Mouse (Mus musculus) hindbrain, embryonic 16.5 days (tissue): ENCODE results near the gene Rab42. TPM values are rescaled to one million over a fixed set of nuclear protein-coding genes. Genes with fewer than 3 reads are reported as not detected.

Source experiments
- ATAC-seq: fragments of 200-750 bp; cut with Nextera tagmentation; 2 replicates; pipeline ENCODE4 v1.8.0; 2017; ENCODE audit warnings: moderate TSS enrichment, moderate library complexity
- H3K27ac ChIP-seq: fragments of 300-500 bp; sonication (generic); 2 replicates; pipeline ENCODE4 v1.5.1; 2014; ENCODE audit warnings: low read depth, mild to moderate bottlenecking, control low read depth, low read length, moderate library complexity
- H3K27me3 ChIP-seq: fragments of 300-500 bp; sonication (generic); replicated peaks from 2 replicates; pipeline ENCODE4 v1.6.1; 2014; ENCODE audit warnings: low read length; ENCODE audit not compliant: control insufficient read depth, insufficient read depth
- H3K36me3 ChIP-seq: fragments of 300-500 bp; sonication (generic); 2 replicates; pipeline ENCODE4 v1.6.1; 2014; ENCODE audit warnings: mild to moderate bottlenecking, low read length, moderate library complexity, mixed read lengths; ENCODE audit not compliant: control insufficient read depth, insufficient read depth
- H3K4me1 ChIP-seq: fragments of 300-500 bp; sonication (generic); 2 replicates; pipeline ENCODE4 v1.6.1; 2014; ENCODE audit warnings: low read depth, low read length; ENCODE audit not compliant: control insufficient read depth, insufficient read depth
- H3K4me2 ChIP-seq: fragments of 300-500 bp; sonication (generic); 2 replicates; pipeline ENCODE4 v1.6.1; 2014; ENCODE audit warnings: mild to moderate bottlenecking, low read length, control low read depth, moderate library complexity
- H3K4me3 ChIP-seq: fragments of 300-500 bp; sonication (generic); 2 replicates; pipeline ENCODE4 v1.5.1; 2014; ENCODE audit warnings: mild to moderate bottlenecking, low read length, control low read depth, moderate library complexity
- H3K9ac ChIP-seq: fragments of 300-500 bp; sonication (generic); 2 replicates; pipeline ENCODE4 v1.6.1; 2014; ENCODE audit warnings: low read depth, mild to moderate bottlenecking, control low read depth, low read length, moderate library complexity
- H3K9me3 ChIP-seq: fragments of 300-500 bp; sonication (generic); 2 replicates; pipeline ENCODE4 v1.6.1; 2014; ENCODE audit warnings: mild to moderate bottlenecking, low read length, moderate library complexity; ENCODE audit not compliant: control insufficient read depth
- WGBS: fragments of 180-500 bp; shearing (Covaris S2); extraction: QIAGEN DNeasy Blood & Tissue Kit; methylation state at CpG from one replicate; pipeline ENCODE4 v1.1.7; 2014; 5-methylcytosine and 5-hydroxymethylcytosine counted together
- polyA plus RNA-seq: library from polyadenylated mRNA; unstranded; fragments of >200 nt; fragmentation: Nextera tagmentation; extraction: Ambion mirVana; gene quantifications from 2 replicates; pipeline ENCODE4 v1.2.1, GENCODE M21; 2015

The Rab42 gene
- polyA plus RNA-seq, 1 experiment from 2014 or later = 4.8 TPM

- H3K9me3 ChIP-seq = no peaks in the 10 kb centered on the region
- no peaks in the 10 kb centered on the region for H3K27me3 ChIP-seq
- H3K27ac ChIP-seq = no peak overlapping the region
- peaks cover 14% of the 10 kb centered on the region; the same call in 1 of the 2 replicates for H3K36me3 ChIP-seq
- ATAC-seq = no peak
- no peaks in the 10 kb centered on the region for H3K4me1 ChIP-seq
- no peak overlapping the region for H3K9ac ChIP-seq
- no peak overlapping the region for H3K4me3 ChIP-seq
- no peak overlapping the region for H3K4me2 ChIP-seq
- WGBS = 85% methylated on average over 8 of the region's 8 CpGs
These were observed 50.1 kb downstream of the Rab42 start for GRCm38 (mm10) chr4:132253128-132253527.

Other genes with a start within 250 kb of the Rab42 start
- 0.09 TPM in 1 of 2 replicates, not detected in the other for gene Gm10300, start 228.7 kb downstream of the Rab42 start, polyA plus RNA-seq
- gene Epb41, start 228.1 kb downstream of the Rab42 start, polyA plus RNA-seq = 43.1 and 60.9 TPM in 2 replicates
- gene Oprd1, start 158.9 kb downstream of the Rab42 start, polyA plus RNA-seq = 0.86 and 1.4 TPM in 2 replicates
- gene Ythdf2, start 91.1 kb downstream of the Rab42 start, polyA plus RNA-seq = 92.7 and 102 TPM in 2 replicates
- gene Gmeb1, start 41.8 kb downstream of the Rab42 start, polyA plus RNA-seq = 37.6 and 38.1 TPM in 2 replicates
- 37.5 and 40.3 TPM in 2 replicates for gene Taf12, start 29.0 kb downstream of the Rab42 start, polyA plus RNA-seq
- gene Trnau1ap, start 26.2 kb upstream of the Rab42 start, polyA plus RNA-seq = 75.2 and 77.9 TPM in 2 replicates
- 31.5 and 35.2 TPM in 2 replicates for gene Rcc1, start 50.2 kb upstream of the Rab42 start, polyA plus RNA-seq
- gene Phactr4, start 119.1 kb upstream of the Rab42 start, polyA plus RNA-seq = 5.0 and 7.0 TPM in 2 replicates
- gene Med18, start 160.5 kb upstream of the Rab42 start, polyA plus RNA-seq = 14.7 and 15.2 TPM in 2 replicates
- 13.3 and 14.6 TPM in 2 replicates for gene Sesn2, start 207.1 kb upstream of the Rab42 start, polyA plus RNA-seq
- 1,157 and 1,329 TPM in 2 replicates for gene Atpif1, start 230.3 kb upstream of the Rab42 start, polyA plus RNA-seq
- 130 and 138 TPM in 2 replicates for gene Dnajc8, start 232.2 kb upstream of the Rab42 start, polyA plus RNA-seq